Mouse (Mus musculus) kidney, adult 11 months (tissue): Measurements from ENCODE around the gene Abcb4.
"Not testable (repeated sequence)": the region's sequence is repeated elsewhere in the genome, so short reads cannot be mapped to it uniquely, and the experiment has no call there.

Source experiments
- DNase-seq: peaks from one replicate; pipeline ENCODE4 v3.0.0; 2022

The Abcb4 gene

GRCm38 (mm10) chr5:9000006-9000405 lies 106.5 kb downstream of the Abcb4 start:
- DNase-seq = peak; percentile 28

- DNase-seq = not testable (repeated sequence)
Observed at GRCm38 (mm10) chr5:9006585-9006984, 113.1 kb downstream of the Abcb4 start.
